Mouse (Mus musculus) erythroid progenitor cell, adult 5-6 weeks (primary cell): ENCODE data around the gene Nudt8. TPM values are rescaled to one million over a fixed set of nuclear protein-coding genes. Genes with fewer than 3 reads are reported as not detected.
"Not testable (repeated sequence)": the region's sequence is repeated elsewhere in the genome, so short reads cannot be mapped to it uniquely, and the experiment has no call there.

ENCODE experiments used
- ATAC-seq: replicated peaks from 2 replicates; pipeline ENCODE4 v1.8.0; 2016; ENCODE audit warnings: moderate number of reproducible peaks, mild to moderate bottlenecking, moderate TSS enrichment, inconsistent platforms; ENCODE audit not compliant: poor library complexity, low FRiP score, severe bottlenecking
- total RNA-seq, 2 experiments: library from RNA; stranded (forward) in 1 of 2; stranded (reverse) in 1 of 2; fragments of 150-400 nt in 1 of 2; fragments of 186-747, 209-891 nt in 1 of 2; gene quantifications; 2 replicates each; pipeline versions ENCODE4 v1.2.3 to v1.2.4; 2015 to 2017; ENCODE audit warnings: low replicate concordance in 2 of 2

The Nudt8 gene
- total RNA-seq (2015; ENCODE audit: low replicate concordance) (not detected in 2 replicates), total RNA-seq (2017; ENCODE audit: low replicate concordance) (1.4 TPM in 1 of 2 replicates, not detected in the other)

DNA sequence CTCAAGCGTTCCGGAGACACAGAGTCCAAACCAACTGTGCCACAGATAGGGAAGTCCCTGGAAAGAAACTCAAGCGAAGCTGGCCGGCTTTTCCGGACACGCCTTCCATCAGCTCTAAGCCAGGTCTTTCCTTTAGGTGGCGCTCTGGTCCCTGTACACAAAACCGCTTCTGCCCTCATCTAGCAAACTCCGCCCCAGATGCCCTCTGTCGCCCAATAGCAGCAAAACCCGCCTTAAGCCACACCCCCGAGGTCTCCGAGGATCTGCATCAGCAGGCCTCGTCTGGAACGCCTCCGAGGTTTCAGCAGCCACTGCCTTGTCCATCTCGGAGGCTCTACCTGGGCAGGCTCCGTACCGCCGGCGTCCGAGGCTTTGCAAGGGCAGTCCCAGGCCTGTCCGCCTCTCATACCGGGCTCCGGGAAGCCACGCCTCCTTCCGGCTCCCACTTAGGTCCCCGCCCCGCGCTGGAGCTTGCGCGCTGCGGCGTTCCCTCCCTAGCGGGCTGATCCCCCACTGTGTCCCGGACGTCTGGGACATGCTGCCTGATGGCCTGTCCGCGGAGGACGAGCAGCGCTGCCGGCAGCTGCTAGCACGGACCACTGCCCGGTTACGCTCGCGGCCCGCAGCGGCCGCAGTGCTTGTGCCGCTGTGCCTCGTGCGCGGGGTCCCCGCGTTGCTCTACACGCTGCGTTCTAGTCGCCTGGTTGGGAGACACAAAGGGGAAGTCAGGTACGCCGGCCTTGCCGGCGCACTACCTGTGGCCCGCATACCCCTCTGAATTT, at the start of gene Nudt8, which contains the start of gene Gm49405:
Gene Nudt8, plus strand, starts transcription at position 462 of the 782 bp plus-strand sequence.
Gene Gm49405, plus strand, starts transcription at position 508 of the 782 bp plus-strand sequence.
- peak; percentile 91 for ATAC-seq

GRCm38 (mm10) chr19:3951461-3951860, 48.9 kb upstream of the Nudt8 start:
- no peak for ATAC-seq

GRCm38 (mm10) chr19:3952099-3952498, 48.3 kb upstream of the Nudt8 start:
- ATAC-seq: no peak

DNA sequence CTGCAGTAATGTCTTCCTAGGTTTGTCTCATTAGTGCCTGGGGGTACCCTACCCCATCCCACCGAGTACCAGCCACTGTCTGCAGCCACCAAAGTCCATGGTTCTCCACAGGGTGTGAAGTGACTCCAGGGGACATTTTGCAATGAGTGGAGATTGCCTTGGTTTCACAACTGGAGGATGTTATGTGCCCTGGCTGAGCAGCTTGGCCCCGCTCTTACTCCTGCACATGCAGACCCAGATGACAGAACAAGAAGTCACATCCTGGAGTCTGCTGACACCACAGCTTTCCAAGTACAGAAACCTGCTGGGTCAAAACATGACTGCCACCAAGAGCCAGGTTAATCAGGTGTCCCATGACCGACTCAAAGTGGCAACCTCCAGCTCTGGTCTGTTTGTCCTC, 45.3 kb upstream of the Nudt8 start:
- no peak for ATAC-seq

DNA sequence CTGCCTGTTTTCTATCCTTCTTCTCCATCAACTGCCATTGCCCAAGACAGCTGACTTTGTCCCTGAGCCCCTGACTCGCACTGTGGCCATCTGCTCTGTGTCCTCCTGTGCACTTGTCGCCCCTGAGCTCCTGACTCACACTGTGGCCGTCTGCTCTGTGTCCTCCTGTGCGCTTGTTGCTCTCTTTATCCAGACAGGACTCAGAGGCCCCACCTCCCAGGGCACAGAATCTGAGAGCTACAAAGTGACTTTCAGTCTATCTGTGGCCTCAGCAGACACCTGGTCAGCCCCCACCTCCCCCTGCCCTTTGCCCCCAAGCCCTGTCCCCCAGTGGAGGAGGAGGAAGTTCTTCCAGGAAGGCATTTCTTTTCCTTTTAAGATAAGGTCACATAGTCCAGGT, 44.6 kb upstream of the Nudt8 start:
- no peak for ATAC-seq

DNA sequence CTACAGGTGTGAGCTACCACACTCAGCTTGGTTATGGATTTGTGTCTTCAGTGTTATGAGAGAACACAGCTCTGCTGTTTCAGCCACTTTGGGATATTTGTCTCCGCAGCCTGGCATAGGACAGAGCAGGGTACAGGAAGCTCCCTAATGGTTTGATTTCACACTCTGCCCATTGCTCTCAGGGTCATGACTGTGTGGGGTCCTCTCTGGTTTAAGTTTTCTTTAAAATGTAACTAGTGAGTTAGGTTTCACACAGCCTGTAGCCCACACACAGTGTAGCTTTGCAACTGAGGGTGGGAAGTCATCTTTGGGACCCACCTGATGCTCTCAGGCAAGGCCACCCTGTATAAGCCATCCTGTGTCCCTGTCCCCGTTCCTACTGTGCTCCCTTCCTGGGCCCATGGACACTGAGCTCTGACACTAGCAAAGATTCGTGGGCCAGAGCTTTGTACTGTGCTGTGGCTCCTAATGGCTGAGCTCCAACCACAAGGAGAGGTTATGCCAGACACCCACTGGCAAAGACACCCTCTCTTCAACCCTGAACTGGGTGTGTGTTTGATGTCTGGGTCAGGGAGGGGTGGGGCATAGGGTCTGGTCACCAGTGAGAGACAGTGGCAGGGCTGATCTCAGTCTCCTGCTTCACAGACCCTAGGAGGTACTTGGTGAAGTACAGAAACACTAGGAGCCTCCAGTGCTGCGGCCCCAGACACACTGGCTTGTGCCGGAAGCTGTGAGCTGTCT, 42.9 kb upstream of the Nudt8 start:
- 0 out of 2 replicates have a peak, but pooled peaks have one; percentile 52 for ATAC-seq

DNA sequence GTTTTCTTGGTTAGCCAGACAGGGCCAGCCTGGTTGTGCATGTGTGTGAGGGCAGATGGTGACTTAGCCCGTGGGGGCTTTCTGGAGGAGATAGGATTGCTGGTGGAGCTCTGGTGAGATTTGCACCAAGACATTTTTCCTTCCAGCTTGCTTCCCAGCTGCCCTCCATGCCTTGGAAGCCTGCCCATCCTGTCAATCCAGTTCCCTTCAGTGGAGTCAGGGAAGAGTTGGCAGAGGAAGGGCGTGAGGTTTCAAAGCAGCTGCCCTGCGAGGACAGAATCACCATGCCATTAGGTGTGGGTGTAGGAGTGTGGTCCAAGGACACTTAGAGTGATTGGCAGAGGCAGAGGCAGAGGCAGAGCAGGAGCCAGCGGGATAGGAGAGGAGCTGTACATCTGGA, 41.9 kb upstream of the Nudt8 start, which contains the start of gene Aldh3b3:
Gene Aldh3b3, plus strand, starts transcription at position 176 of the 400 bp plus-strand sequence.
- no peak for ATAC-seq

- ATAC-seq: no peak
Observed at GRCm38 (mm10) chr19:3959030-3959429, 41.4 kb upstream of the Nudt8 start.

- ATAC-seq: no peak
Observed at GRCm38 (mm10) chr19:3960211-3960610, 40.2 kb upstream of the Nudt8 start.

GRCm38 (mm10) chr19:3961805-3962204, 38.6 kb upstream of the Nudt8 start:
- ATAC-seq: not testable (repeated sequence)

GRCm38 (mm10) chr19:3962469-3962868, 37.9 kb upstream of the Nudt8 start:
- ATAC-seq: no peak

DNA sequence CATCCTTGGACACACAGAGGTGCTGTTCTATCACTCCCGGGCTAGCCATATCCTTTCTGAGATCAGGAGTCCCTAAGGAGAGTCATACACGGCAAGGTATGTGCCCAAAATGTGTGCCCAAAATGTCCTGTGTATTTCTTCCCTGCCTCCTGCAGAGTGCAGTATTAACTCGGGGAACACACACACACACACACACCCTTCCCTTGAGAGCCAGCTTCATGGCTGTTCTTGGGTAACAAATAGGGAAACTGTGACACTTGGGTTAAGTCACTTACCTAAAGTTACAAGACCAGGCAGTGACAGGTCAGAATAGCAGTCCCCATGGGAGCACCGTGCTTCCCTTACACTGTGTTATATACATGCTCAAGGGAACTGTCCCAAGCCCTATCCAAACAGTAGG, 36.4 kb upstream of the Nudt8 start:
- no peak for ATAC-seq

GRCm38 (mm10) chr19:3966330-3967075, 33.9 kb upstream of the Nudt8 start:
- ATAC-seq: no peak

DNA sequence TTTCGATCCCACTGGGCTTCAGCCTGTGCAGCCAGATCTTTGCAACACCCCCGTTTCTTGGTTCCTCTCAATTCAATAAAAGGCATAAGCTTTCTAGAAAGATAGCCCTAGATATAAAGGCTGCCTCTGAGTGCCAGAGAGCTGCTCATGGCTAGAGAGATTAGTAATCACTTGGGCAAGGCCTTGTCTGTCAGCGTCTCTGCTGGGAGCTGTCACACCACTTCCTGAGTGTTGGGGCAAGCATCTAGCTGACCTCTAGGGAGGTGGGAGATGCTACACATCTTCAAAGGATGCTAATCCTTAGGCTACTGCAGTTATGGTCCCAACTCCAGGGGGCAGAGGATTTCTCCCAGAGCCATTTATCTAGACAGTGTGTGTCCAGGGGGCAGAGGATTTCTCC, 33.1 kb upstream of the Nudt8 start:
- no peak for ATAC-seq

- peak; percentile 90 for ATAC-seq
Observed at GRCm38 (mm10) chr19:3972229-3972628, 28.2 kb upstream of the Nudt8 start, which contains the start of gene Aldh3b2. Aldh3b2 (plus strand) TSS chr19:3972328.

DNA sequence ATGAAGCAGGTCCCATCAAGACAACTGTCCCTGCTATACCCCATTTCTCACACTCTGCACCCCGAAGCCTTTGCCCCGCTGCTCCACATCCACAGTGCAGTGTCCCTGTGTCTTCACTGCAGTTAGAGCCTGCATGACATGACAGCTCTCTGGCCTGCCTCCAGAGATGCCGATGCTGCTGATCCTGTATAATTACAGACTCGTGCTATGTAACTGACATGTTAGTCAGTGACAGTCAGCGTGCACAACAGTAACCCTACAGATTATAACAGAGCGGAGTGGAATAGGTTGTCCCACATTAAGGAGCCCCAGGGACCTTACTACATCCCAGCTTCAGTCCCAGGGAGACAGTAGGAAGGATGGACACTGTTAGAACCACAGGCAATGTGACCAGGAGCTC, 25.8 kb upstream of the Nudt8 start:
- ATAC-seq: not testable (repeated sequence)

DNA sequence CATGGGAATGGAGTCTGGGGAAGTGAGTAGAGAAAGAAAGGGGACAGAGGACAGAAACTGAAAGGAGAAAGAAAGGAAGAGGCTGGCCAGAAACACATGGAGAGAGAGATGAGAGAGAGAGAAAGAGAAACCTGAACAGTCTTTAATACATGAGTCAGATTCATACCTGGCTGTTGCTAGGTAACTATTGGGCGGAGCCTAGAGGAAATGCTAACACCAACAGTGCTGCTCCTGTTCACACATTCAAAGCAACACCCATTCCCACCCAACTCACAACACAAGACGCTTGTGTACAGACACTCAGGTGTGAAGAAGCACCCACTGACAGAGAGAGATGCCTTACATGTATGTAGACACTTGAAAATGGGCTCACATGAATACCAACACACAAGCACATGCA, 24.5 kb upstream of the Nudt8 start:
- ATAC-seq: no peak

GRCm38 (mm10) chr19:3980309-3980708, 20.1 kb upstream of the Nudt8 start:
- ATAC-seq: peak; percentile 65; the same call in 1 of the 2 replicates

DNA sequence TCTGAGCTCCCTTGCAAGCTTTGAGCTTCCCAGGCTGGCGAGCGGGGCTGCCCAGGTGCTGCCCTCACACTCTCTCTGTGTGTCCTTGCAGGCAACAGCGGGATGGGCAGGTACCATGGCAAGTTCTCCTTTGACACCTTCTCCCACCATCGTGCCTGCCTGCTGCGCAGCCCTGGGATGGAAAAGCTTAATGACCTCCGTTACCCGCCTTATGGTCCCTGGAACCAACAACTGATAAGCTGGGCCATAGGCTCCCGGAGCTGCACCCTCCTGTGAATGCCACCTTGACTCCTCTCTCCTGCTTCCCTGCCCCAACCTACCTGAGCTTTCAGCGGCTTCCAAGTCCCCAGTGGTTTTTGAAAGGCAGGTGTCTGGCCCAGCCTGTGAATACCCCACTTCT, 19.5 kb upstream of the Nudt8 start:
- ATAC-seq: no peak
